Mouse (Mus musculus): ENCODE measurements around the gene Pik3c2b. TPM values are rescaled to one million over a fixed set of nuclear protein-coding genes. Genes with fewer than 3 reads are reported as not detected.

The Pik3c2b gene
- polyA plus RNA-seq, 3 experiments from 2014 or later, result 0.36 to 0.67 (median 0.61) TPM

- ATAC-seq, result no peak
Measured at GRCm38 (mm10) chr1:133073327-133073856, 27.9 kb downstream of the Pik3c2b start.

- no peak for ATAC-seq
Measured at GRCm38 (mm10) chr1:133074541-133074940, 29.1 kb downstream of the Pik3c2b start.

GRCm38 (mm10) chr1:133075651-133076400 lies 30.4 kb downstream of the Pik3c2b start:
- no peak for ATAC-seq

GRCm38 (mm10) chr1:133076681-133077514 lies 31.4 kb downstream of the Pik3c2b start:
- ATAC-seq, result no peak

GRCm38 (mm10) chr1:133077606-133078337 lies 32.3 kb downstream of the Pik3c2b start:
- ATAC-seq, result no peak

GRCm38 (mm10) chr1:133078338-133078727 lies 32.9 kb downstream of the Pik3c2b start:
- no peak for ATAC-seq

- no peak for ATAC-seq
Measured at GRCm38 (mm10) chr1:133079509-133079908, 34.0 kb downstream of the Pik3c2b start.

- no peak for ATAC-seq
Measured at GRCm38 (mm10) chr1:133080079-133080561, 34.7 kb downstream of the Pik3c2b start.

- no peak for ATAC-seq
Measured at GRCm38 (mm10) chr1:133080717-133081116, 35.2 kb downstream of the Pik3c2b start.

GRCm38 (mm10) chr1:133083003-133083546 lies 37.6 kb downstream of the Pik3c2b start:
- no peak for ATAC-seq

- no peak for ATAC-seq
Measured at GRCm38 (mm10) chr1:133083942-133084625, 38.6 kb downstream of the Pik3c2b start.

- ATAC-seq, result no peak
Measured at GRCm38 (mm10) chr1:133084708-133085416, 39.4 kb downstream of the Pik3c2b start.

- no peak for ATAC-seq
Measured at GRCm38 (mm10) chr1:133085417-133085742, 39.9 kb downstream of the Pik3c2b start.

- no peak for ATAC-seq
Measured at GRCm38 (mm10) chr1:133086804-133087203, 41.3 kb downstream of the Pik3c2b start.

GRCm38 (mm10) chr1:133087206-133087905 lies 41.9 kb downstream of the Pik3c2b start:
- ATAC-seq, result peak; percentile 60

GRCm38 (mm10) chr1:133088196-133088595 lies 42.7 kb downstream of the Pik3c2b start:
- no peak for ATAC-seq

- no peak for ATAC-seq
Measured at GRCm38 (mm10) chr1:133089415-133089814, 43.9 kb downstream of the Pik3c2b start.

- ATAC-seq, result no peak
Measured at GRCm38 (mm10) chr1:133090641-133091040, 45.2 kb downstream of the Pik3c2b start.

- no peak for ATAC-seq
Measured at GRCm38 (mm10) chr1:133091483-133091882, 46.0 kb downstream of the Pik3c2b start.

- no peak for ATAC-seq
Measured at GRCm38 (mm10) chr1:133093719-133094118, 48.3 kb downstream of the Pik3c2b start.
